Mouse (Mus musculus): Measurements from ENCODE around the gene Ppp1r14b. TPM values are rescaled to one million over a fixed set of nuclear protein-coding genes. Genes with fewer than 3 reads are reported as not detected.
A peak's percentile ranks its signal among the peaks of the same experiment; 100 is the strongest.

The Ppp1r14b gene
- polyA plus RNA-seq, 1 experiment: 48.3 TPM

- TF ChIP-seq CTCF (IDR thresholded peaks at IDR 0.05; ENCODE audit: extremely low read depth, insufficient read depth, low read length): peak; percentile 16; the same call in 1 of the 2 replicates
- peak; percentile 52; the same call in 1 of the 2 replicates for TF ChIP-seq POLR2A (IDR thresholded peaks at IDR 0.05; ENCODE audit: extremely low read depth, insufficient read depth, low read length)
- Histone ChIP-seq H3K4me3 (ENCODE audit: insufficient read depth, low read length) (peak overlapping the region; percentile 65), H3K4me1 (ENCODE audit: control insufficient read depth, insufficient read depth, low read length) (peaks cover 5% of the 10 kb centered on the region; the same call in 1 of the 2 replicates), H3K27ac (ENCODE audit: insufficient read depth, low read length) (peak overlapping the region; percentile 78)
Measured at GRCm38 (mm10) chr19:6979486-6980380, 5.0 kb downstream of the Ppp1r14b start.

- Histone ChIP-seq H3K4me1 (ENCODE audit: control insufficient read depth, insufficient read depth, low read length) (peaks cover 5% of the 10 kb centered on the region; the same call in 1 of the 2 replicates), H3K4me3 (ENCODE audit: insufficient read depth, low read length) (peak within 1 kb of the TSS; percentile 65), H3K27ac (ENCODE audit: insufficient read depth, low read length) (peak within 1 kb of the TSS; percentile 78)
- TF ChIP-seq POLR2A (IDR thresholded peaks at IDR 0.05; ENCODE audit: extremely low read depth, insufficient read depth, low read length): peak; percentile 97
- no peak for TF ChIP-seq CTCF (IDR thresholded peaks at IDR 0.05; ENCODE audit: extremely low read depth, insufficient read depth, low read length)
Measured at GRCm38 (mm10) chr19:6980381-6981093, 5.8 kb downstream of the Ppp1r14b start, which contains the start of gene Fkbp2. Gene Fkbp2 (minus strand): TSS chr19:6980501.

GRCm38 (mm10) chr19:6981465-6981864 lies 6.7 kb downstream of the Ppp1r14b start:
- Histone ChIP-seq H3K4me1 (ENCODE audit: control insufficient read depth, insufficient read depth, low read length) (peaks cover 4% of the 10 kb centered on the region; the same call in 1 of the 2 replicates), H3K4me3 (ENCODE audit: insufficient read depth, low read length) (peak overlapping the region; percentile 65; the same call in 1 of the 2 replicates), H3K27ac (ENCODE audit: insufficient read depth, low read length) (no peak overlapping the region)
- TF ChIP-seq CTCF (IDR thresholded peaks at IDR 0.05; ENCODE audit: extremely low read depth, insufficient read depth, low read length) (no peak), POLR2A (IDR thresholded peaks at IDR 0.05; ENCODE audit: extremely low read depth, insufficient read depth, low read length) (no peak)

- Histone ChIP-seq H3K4me1 (ENCODE audit: control insufficient read depth, insufficient read depth, low read length) (peaks cover 4% of the 10 kb centered on the region; the same call in 1 of the 2 replicates), H3K4me3 (ENCODE audit: insufficient read depth, low read length) (no peak overlapping the region), H3K27ac (ENCODE audit: insufficient read depth, low read length) (no peak overlapping the region)
- TF ChIP-seq CTCF (IDR thresholded peaks at IDR 0.05; ENCODE audit: extremely low read depth, insufficient read depth, low read length): no peak
- no peak for TF ChIP-seq POLR2A (IDR thresholded peaks at IDR 0.05; ENCODE audit: extremely low read depth, insufficient read depth, low read length)
Measured at GRCm38 (mm10) chr19:6983621-6984020, 8.9 kb downstream of the Ppp1r14b start.

DNA sequence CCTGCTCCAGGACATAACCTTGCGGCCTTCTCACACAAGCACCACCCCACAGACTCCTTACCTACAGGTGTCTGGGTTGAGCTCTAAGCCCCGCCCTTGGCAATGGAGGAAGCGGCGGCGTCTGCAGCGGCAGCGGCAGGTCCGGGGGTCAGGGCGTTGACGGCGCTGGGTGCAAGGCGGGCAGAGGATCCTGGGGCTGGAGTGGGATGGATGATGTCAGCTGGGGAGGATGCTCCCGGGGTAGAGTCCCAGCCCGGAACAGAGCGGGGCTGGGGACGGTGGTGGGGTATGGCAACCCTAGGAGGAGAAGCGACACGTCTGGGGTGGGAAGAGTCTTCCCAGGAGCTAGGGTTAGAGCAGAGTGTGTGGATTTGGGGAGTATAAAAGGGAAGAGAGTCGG lies 10.5 kb downstream of the Ppp1r14b start:
- 0 out of 2 replicates have a peak, but pooled peaks cover 2% of the 10 kb centered on the region for H3K4me1 ChIP-seq (ENCODE audit: control insufficient read depth, insufficient read depth, low read length)
- H3K4me3 ChIP-seq (ENCODE audit: insufficient read depth, low read length): no peak overlapping the region
- no peak overlapping the region for H3K27ac ChIP-seq (ENCODE audit: insufficient read depth, low read length)
- TF ChIP-seq POLR2A (IDR thresholded peaks at IDR 0.05; ENCODE audit: extremely low read depth, insufficient read depth, low read length): no peak
- no peak for TF ChIP-seq CTCF (IDR thresholded peaks at IDR 0.05; ENCODE audit: extremely low read depth, insufficient read depth, low read length)

DNA sequence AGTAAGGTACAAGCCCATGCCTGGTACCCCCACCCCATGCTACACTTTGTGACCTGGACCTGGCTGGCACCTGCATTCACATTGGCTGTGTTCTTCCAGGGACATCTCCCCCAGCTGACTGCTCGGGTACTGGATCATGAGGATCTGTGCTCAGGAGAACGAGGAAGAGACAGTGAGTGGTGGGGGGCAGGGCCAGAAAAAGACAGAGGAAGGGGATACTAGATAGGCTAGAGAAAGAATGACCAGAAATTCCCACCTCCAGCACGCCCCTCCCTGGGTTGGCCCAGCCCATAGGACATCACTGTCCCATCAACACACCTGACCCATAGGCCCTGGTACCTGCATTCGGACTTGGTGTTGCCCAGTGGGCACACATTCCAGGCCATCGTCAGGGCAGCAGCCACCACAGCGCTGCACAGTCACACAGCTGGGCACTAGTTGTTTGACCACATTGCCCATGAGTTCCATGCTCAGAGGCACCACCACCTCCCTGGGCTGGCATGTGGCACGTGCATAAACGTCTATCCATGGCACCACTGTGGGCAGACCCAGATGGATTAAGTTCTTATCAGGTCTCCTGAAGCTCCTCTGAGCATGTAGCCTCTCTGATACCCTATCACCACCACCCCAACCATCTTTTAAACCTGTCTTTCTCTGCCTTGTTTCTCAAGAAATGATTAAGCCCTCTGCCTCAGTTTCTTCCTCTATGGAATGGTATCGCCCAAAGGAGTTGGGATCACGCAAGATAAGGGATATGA lies 11.4 kb downstream of the Ppp1r14b start:
- TF ChIP-seq POLR2A (IDR thresholded peaks at IDR 0.05; ENCODE audit: extremely low read depth, insufficient read depth, low read length) (no peak), CTCF (IDR thresholded peaks at IDR 0.05; ENCODE audit: extremely low read depth, insufficient read depth, low read length) (no peak)
- H3K4me1 ChIP-seq (ENCODE audit: control insufficient read depth, insufficient read depth, low read length): 0 out of 2 replicates have a peak, but pooled peaks cover 2% of the 10 kb centered on the region
- no peak overlapping the region; the same call in 1 of the 2 replicates for H3K4me3 ChIP-seq (ENCODE audit: insufficient read depth, low read length)
- H3K27ac ChIP-seq (ENCODE audit: insufficient read depth, low read length): 0 out of 2 replicates have a peak overlapping the region, but pooled peaks have one; percentile 92

- peak; percentile 36; the same call in 1 of the 2 replicates for TF ChIP-seq POLR2A (IDR thresholded peaks at IDR 0.05; ENCODE audit: extremely low read depth, insufficient read depth, low read length)
- TF ChIP-seq CTCF (IDR thresholded peaks at IDR 0.05; ENCODE audit: extremely low read depth, insufficient read depth, low read length): no peak
- H3K4me1 ChIP-seq (ENCODE audit: control insufficient read depth, insufficient read depth, low read length): 0 out of 2 replicates have a peak, but pooled peaks cover 2% of the 10 kb centered on the region
- H3K4me3 ChIP-seq (ENCODE audit: insufficient read depth, low read length): peak within 1 kb of the TSS; percentile 80
- H3K27ac ChIP-seq (ENCODE audit: insufficient read depth, low read length): peak within 1 kb of the TSS; percentile 92
Measured at GRCm38 (mm10) chr19:6987061-6987903, 12.5 kb downstream of the Ppp1r14b start, which contains the start of gene Vegfb. Gene Vegfb (minus strand): TSS chr19:6987651.

DNA sequence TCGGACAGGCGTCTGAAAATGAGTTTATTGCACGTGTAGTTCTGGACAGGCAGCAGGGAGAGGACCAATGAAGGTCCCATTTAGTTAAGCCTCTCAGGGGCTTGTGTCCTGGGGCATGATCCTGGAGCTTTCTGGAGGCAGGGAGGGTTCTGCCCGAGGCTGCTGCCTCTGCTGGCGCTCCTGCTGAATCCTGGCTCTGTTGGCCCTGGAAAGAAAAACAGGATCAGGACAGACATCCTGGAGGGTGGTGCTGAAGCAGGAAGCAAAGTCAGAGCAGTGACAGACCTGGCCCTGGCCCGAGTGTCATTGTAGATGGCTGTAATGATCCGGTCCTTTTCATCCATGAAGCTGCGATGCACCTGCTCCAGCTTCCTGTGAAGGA lies 13.1 kb downstream of the Ppp1r14b start:
- Histone ChIP-seq H3K4me3 (ENCODE audit: insufficient read depth, low read length) (peak overlapping the region; percentile 80), H3K27ac (ENCODE audit: insufficient read depth, low read length) (peak overlapping the region; percentile 78), H3K4me1 (ENCODE audit: control insufficient read depth, insufficient read depth, low read length) (0 out of 2 replicates have a peak, but pooled peaks cover 2% of the 10 kb centered on the region)
- TF ChIP-seq POLR2A (IDR thresholded peaks at IDR 0.05; ENCODE audit: extremely low read depth, insufficient read depth, low read length) (no peak), CTCF (IDR thresholded peaks at IDR 0.05; ENCODE audit: extremely low read depth, insufficient read depth, low read length) (no peak)
